Mouse (Mus musculus) layer of hippocampus, adult 18-20 months (tissue): Measurements from ENCODE around the gene BC048562. TPM values are rescaled to one million over a fixed set of nuclear protein-coding genes. Genes with fewer than 3 reads are reported as not detected.
A peak's percentile ranks its signal among the peaks of the same experiment; 100 is the strongest.

ENCODE experiments used
- DNase-seq, 2 experiments: peaks; one replicate each; pipeline ENCODE4 v3.0.0; 2022; ENCODE audit warnings: low spot score in 2 of 2
- long read RNA-seq: library from polyadenylated mRNA; stranded (forward); transcript quantifications from one replicate; pipeline ENCODE4 v2.0.0, GENCODE M21; 2021
- total RNA-seq, 2 experiments: library from RNA; stranded (reverse); gene quantifications; 2 replicates each; pipeline ENCODE4 v1.2.3; 2021

The BC048562 gene
- not detected for total RNA-seq
- long read RNA-seq, result 0 reads

GRCm38 (mm10) chr9:108436182-108436581 lies at the start of gene BC048562:
TSS of gene BC048562 (plus strand) at chr9:108436482.
- DNase-seq, result no peak

GRCm38 (mm10) chr9:108386816-108387215 lies 49.5 kb upstream of the BC048562 start:
- no peak for DNase-seq

GRCm38 (mm10) chr9:108388601-108389000 lies 47.7 kb upstream of the BC048562 start:
- DNase-seq, result no peak

GRCm38 (mm10) chr9:108389220-108389619 lies 47.1 kb upstream of the BC048562 start:
- peak in 1 of 2 experiments; percentile 49 for DNase-seq

GRCm38 (mm10) chr9:108392676-108393075 lies 43.6 kb upstream of the BC048562 start, which contains the start of gene 1700102P08Rik:
TSS of gene 1700102P08Rik (plus strand) at chr9:108392805.
- no peak for DNase-seq

GRCm38 (mm10) chr9:108394191-108394590 lies 42.1 kb upstream of the BC048562 start:
- DNase-seq, result no peak

GRCm38 (mm10) chr9:108395427-108395826 lies 40.9 kb upstream of the BC048562 start:
- DNase-seq, result no peak

- DNase-seq, result no peak
Measured at GRCm38 (mm10) chr9:108398324-108398723, 38.0 kb upstream of the BC048562 start.

- DNase-seq, result peak; percentile 46 to 82
Measured at GRCm38 (mm10) chr9:108401186-108401960, 34.9 kb upstream of the BC048562 start.

- peak in 1 of 2 experiments; percentile 66 for DNase-seq
Measured at GRCm38 (mm10) chr9:108403081-108403480, 33.2 kb upstream of the BC048562 start.

- no peak for DNase-seq
Measured at GRCm38 (mm10) chr9:108404451-108404850, 31.8 kb upstream of the BC048562 start.

- no peak for DNase-seq
Measured at GRCm38 (mm10) chr9:108409535-108409934, 26.7 kb upstream of the BC048562 start.

- peak; percentile 60 to 76 for DNase-seq
Measured at GRCm38 (mm10) chr9:108411381-108411942, 24.8 kb upstream of the BC048562 start.

- peak in 1 of 2 experiments; percentile 51 for DNase-seq
Measured at GRCm38 (mm10) chr9:108412221-108412620, 24.1 kb upstream of the BC048562 start.

GRCm38 (mm10) chr9:108428384-108428783 lies 7.9 kb upstream of the BC048562 start, which contains the start of gene Ccdc36:
TSS of gene Ccdc36 (minus strand) at chr9:108428484.
- DNase-seq, result no peak

GRCm38 (mm10) chr9:108431431-108432067 lies 4.7 kb upstream of the BC048562 start:
- DNase-seq, result no peak

- peak; percentile 43 to 51 for DNase-seq
Measured at GRCm38 (mm10) chr9:108439176-108439575, 2.9 kb downstream of the BC048562 start.

GRCm38 (mm10) chr9:108440485-108440884 lies 4.2 kb downstream of the BC048562 start:
- DNase-seq, result no peak

GRCm38 (mm10) chr9:108441236-108441919 lies 5.1 kb downstream of the BC048562 start:
- DNase-seq, result peak; percentile 74 to 92

GRCm38 (mm10) chr9:108445125-108445524 lies 8.8 kb downstream of the BC048562 start:
- DNase-seq, result no peak

- DNase-seq, result peak; percentile 61 to 70
Measured at GRCm38 (mm10) chr9:108449860-108450259, 13.6 kb downstream of the BC048562 start.
